Mouse (Mus musculus): Measurements from ENCODE around the gene Gpd2.

GRCm38 (mm10) chr2:57333481-57333880 lies 96.0 kb downstream of the Gpd2 start:
- TF ChIP-seq POLR2A (IDR thresholded peaks at IDR 0.05; ENCODE audit: low read depth, low read length) (no peak), MAZ (IDR thresholded peaks at IDR 0.05; ENCODE audit: low read depth, low read length) (no peak), TCF12 (IDR thresholded peaks at IDR 0.05; ENCODE audit: low read depth, low read length) (no peak), ZMIZ1 (IDR thresholded peaks at IDR 0.05; ENCODE audit: low read depth, low read length) (no peak), MAX (IDR thresholded peaks at IDR 0.05; ENCODE audit: low read length) (no peak), CTCF (conservative IDR thresholded peaks at IDR 0.05 in 1 of 2, IDR thresholded peaks at IDR 0.05 in 1 of 2; ENCODE audit: low read depth in 2 of 2, low read length in 2 of 2) (no peak), NELFE (IDR thresholded peaks at IDR 0.05; ENCODE audit: low read depth, low read length) (no peak), GABPA (IDR thresholded peaks at IDR 0.05; ENCODE audit: insufficient replicate concordance, low read depth, low read length) (no peak), SMC3 (IDR thresholded peaks at IDR 0.05; ENCODE audit: low read depth, low read length) (no peak), KAT2A (IDR thresholded peaks at IDR 0.05; ENCODE audit: insufficient replicate concordance, low read length) (no peak), ZKSCAN1 (IDR thresholded peaks at IDR 0.05; ENCODE audit: borderline replicate concordance, low read depth, low read length) (no peak)
